Mouse (Mus musculus): ENCODE measurements at regions not wholly inside any gene's neighbourhood (a gene's known extent, or its start where the extent isn't known, plus 50 kb on each side); places are given as distances from the start of the nearest gene placed in this dataset.

GRCm38 (mm10) chr6:14081884-14082283 is 210.6 kb upstream of the 2610001J05Rik start:
- TF ChIP-seq CTCF (IDR thresholded peaks at IDR 0.05; ENCODE audit: extremely low read depth, insufficient read depth, insufficient read length, insufficient replicate concordance): no peak
- no peak for TF ChIP-seq POLR2A (IDR thresholded peaks at IDR 0.05; ENCODE audit: low read depth, low read length)
